Mouse (Mus musculus) G1E (cell line): ENCODE data around the gene Hist1h4k. TPM values are rescaled to one million over a fixed set of nuclear protein-coding genes. Genes with fewer than 3 reads are reported as not detected.

Source experiments
- ATAC-seq: 2 replicates; pipeline ENCODE4 v1.8.0; 2016; ENCODE audit warnings: mild to moderate bottlenecking; ENCODE audit not compliant: insufficient number of reproducible peaks, poor library complexity, low FRiP score, severe bottlenecking; ENCODE audit errors: extremely low read depth
- DNase-seq: peaks from one replicate; pipeline ENCODE4 v3.0.0; 2012; ENCODE audit warnings: low spot score
- H3K27me3 ChIP-seq: 2 replicates; pipeline ENCODE4 v1.6.1; 2012; ENCODE audit warnings: mild to moderate bottlenecking, low read length, inconsistent platforms; ENCODE audit not compliant: insufficient read depth
- H3K36me3 ChIP-seq: replicated peaks from 2 replicates; pipeline ENCODE3; 2012; ENCODE audit warnings: mild to moderate bottlenecking, inconsistent platforms
- H3K4me1 ChIP-seq: 2 replicates; pipeline ENCODE4 v1.6.1; 2012; ENCODE audit warnings: low read depth, low read length, inconsistent platforms, mixed read lengths; ENCODE audit not compliant: insufficient read depth
- H3K4me3 ChIP-seq: 2 replicates; pipeline ENCODE4 v1.5.1; 2012; ENCODE audit warnings: low read depth, mild to moderate bottlenecking, inconsistent platforms, low read length, moderate library complexity, mixed read lengths
- H3K9me3 ChIP-seq: replicated peaks from 2 replicates; pipeline ENCODE4 v1.6.1; 2012; ENCODE audit warnings: inconsistent platforms
- CTCF ChIP-seq: IDR thresholded peaks from 2 replicates; pipeline ENCODE4 v1.5.1; 2012; ENCODE audit warnings: low read depth, low read length, inconsistent platforms, mixed read lengths
- GATA1 ChIP-seq: IDR thresholded peaks from 2 replicates; pipeline ENCODE4 v1.6.1; 2012; ENCODE audit warnings: borderline replicate concordance, low read length, inconsistent platforms, mixed read lengths
- GATA2 ChIP-seq: IDR thresholded peaks from 2 replicates; pipeline ENCODE4 v1.6.1; 2012; ENCODE audit warnings: low read depth, low read length, inconsistent platforms, borderline replicate concordance
- POLR2AphosphoS5 ChIP-seq: IDR thresholded peaks from 2 replicates; pipeline ENCODE4 v1.6.1; 2012; ENCODE audit warnings: low read depth, low read length, inconsistent platforms; ENCODE audit not compliant: insufficient replicate concordance
- TAL1 ChIP-seq: conservative IDR thresholded peaks from 2 replicates; pipeline ENCODE4 v1.6.1; 2012; ENCODE audit warnings: low read depth, low read length, inconsistent platforms, mixed read lengths
- polyA plus RNA-seq: library from polyadenylated mRNA; stranded (reverse); fragments of >175 nt; gene quantifications from 2 replicates; pipeline ENCODE4 v1.2.3, GENCODE M21; 2012
- total RNA-seq, 2 experiments: library from RNA; stranded (forward) in 1 of 2; stranded (reverse) in 1 of 2; fragments of 200-1000 nt in 1 of 2; fragments of >200 nt in 1 of 2; fragmentation: Nextera tagmentation in 1 of 2; gene quantifications; 2 replicates each; pipeline ENCODE4 v1.2.3; 2014 to 2017

Hist1h4k gene
- total and polyA plus RNA-seq, 3 experiments, result 12.1 to 5,364 (median 1,147) TPM

- no peak for ATAC-seq
- Histone ChIP-seq H3K4me1 (peaks cover 7% of the 10 kb centered on the region), H3K4me3 (no peak overlapping the region), H3K9me3 (no peaks in the 10 kb centered on the region), H3K27me3 (peaks cover 4% of the 10 kb centered on the region), H3K36me3 (no peaks in the 10 kb centered on the region)
- TF ChIP-seq POLR2AphosphoS5 (no peak), GATA1 (no peak), CTCF (no peak), GATA2 (no peak), TAL1 (no peak)
- DNase-seq, result no peak
Observed at GRCm38 (mm10) chr13:21706669-21707068, 43.6 kb downstream of the Hist1h4k start.

Other genes with a start within 250 kb of the Hist1h4k start
Only the 20 nearest of the 29 such genes appear.
- gene Olfr1361, start 87.1 kb downstream of the Hist1h4k start, total RNA-seq (2014; fragmentation: Nextera tagmentation), result not detected in 2 replicates
- 0.05 and 0.17 TPM in 2 replicates for gene Olfr1361, start 87.1 kb downstream of the Hist1h4k start, total RNA-seq (2017)
- gene Olfr1361, start 87.1 kb downstream of the Hist1h4k start, polyA plus RNA-seq, result not detected in 2 replicates
- gene Olfr1360, start 73.1 kb downstream of the Hist1h4k start, total RNA-seq (2014; fragmentation: Nextera tagmentation), result not detected in 2 replicates
- gene Olfr1360, start 73.1 kb downstream of the Hist1h4k start, total RNA-seq (2017), result not detected in 2 replicates
- gene Olfr1360, start 73.1 kb downstream of the Hist1h4k start, polyA plus RNA-seq, result not detected in 2 replicates
- gene Olfr1359, start 52.4 kb downstream of the Hist1h4k start, total RNA-seq (2014; fragmentation: Nextera tagmentation), result not detected in 2 replicates
- gene Olfr1359, start 52.4 kb downstream of the Hist1h4k start, total RNA-seq (2017), result 0.12 and 0.22 TPM in 2 replicates
- not detected in 2 replicates for gene Olfr1359, start 52.4 kb downstream of the Hist1h4k start, polyA plus RNA-seq
- 900 and 963 TPM in 2 replicates for gene Hist1h2bl, start 34.4 kb downstream of the Hist1h4k start, total RNA-seq (2014; fragmentation: Nextera tagmentation)
- gene Hist1h2bl, start 34.4 kb downstream of the Hist1h4k start, total RNA-seq (2017), result 1,351 and 1,816 TPM in 2 replicates
- gene Hist1h2bl, start 34.4 kb downstream of the Hist1h4k start, polyA plus RNA-seq, result 2.1 and 8.3 TPM in 2 replicates
- 968 and 989 TPM in 2 replicates for gene Hist1h2ai, start 34.1 kb downstream of the Hist1h4k start, total RNA-seq (2014; fragmentation: Nextera tagmentation)
- 2,644 and 2,651 TPM in 2 replicates for gene Hist1h2ai, start 34.1 kb downstream of the Hist1h4k start, total RNA-seq (2017)
- 2,561 and 4,652 TPM in 2 replicates for gene Hist1h2ai, start 34.1 kb downstream of the Hist1h4k start, polyA plus RNA-seq
- 178 and 383 TPM in 2 replicates for gene Hist1h3h, start 32.8 kb downstream of the Hist1h4k start, total RNA-seq (2014; fragmentation: Nextera tagmentation)
- gene Hist1h3h, start 32.8 kb downstream of the Hist1h4k start, total RNA-seq (2017), result 634 and 1,163 TPM in 2 replicates
- gene Hist1h3h, start 32.8 kb downstream of the Hist1h4k start, polyA plus RNA-seq, result 29.3 and 131 TPM in 2 replicates
- gene Hist1h2bm, start 28.5 kb downstream of the Hist1h4k start, total RNA-seq (2014; fragmentation: Nextera tagmentation), result 170 and 209 TPM in 2 replicates
- gene Hist1h2bm, start 28.5 kb downstream of the Hist1h4k start, total RNA-seq (2017), result 309 and 556 TPM in 2 replicates
- 1.2 and 3.4 TPM in 2 replicates for gene Hist1h2bm, start 28.5 kb downstream of the Hist1h4k start, polyA plus RNA-seq
- 20.2 and 51.9 TPM in 2 replicates for gene Hist1h4j, start 15.4 kb downstream of the Hist1h4k start, total RNA-seq (2014; fragmentation: Nextera tagmentation)
- 121 TPM in 2 replicates for gene Hist1h4j, start 15.4 kb downstream of the Hist1h4k start, total RNA-seq (2017)
- 1.2 and 6.4 TPM in 2 replicates for gene Hist1h4j, start 15.4 kb downstream of the Hist1h4k start, polyA plus RNA-seq
- 1,742 and 2,057 TPM in 2 replicates for gene Hist1h2ak, start 3.3 kb upstream of the Hist1h4k start, total RNA-seq (2014; fragmentation: Nextera tagmentation)
- 1,288 and 1,589 TPM in 2 replicates for gene Hist1h2ak, start 3.3 kb upstream of the Hist1h4k start, total RNA-seq (2017)
- 71.1 and 196 TPM in 2 replicates for gene Hist1h2ak, start 3.3 kb upstream of the Hist1h4k start, polyA plus RNA-seq
- gene Hist1h2bn, start 3.6 kb upstream of the Hist1h4k start, total RNA-seq (2014; fragmentation: Nextera tagmentation), result 350 and 535 TPM in 2 replicates
- gene Hist1h2bn, start 3.6 kb upstream of the Hist1h4k start, total RNA-seq (2017), result 410 and 794 TPM in 2 replicates
- gene Hist1h2bn, start 3.6 kb upstream of the Hist1h4k start, polyA plus RNA-seq, result 0.90 and 0.98 TPM in 2 replicates
- gene Hist1h1b, start 30.1 kb upstream of the Hist1h4k start, total RNA-seq (2014; fragmentation: Nextera tagmentation), result 919 and 956 TPM in 2 replicates
- gene Hist1h1b, start 30.1 kb upstream of the Hist1h4k start, total RNA-seq (2017), result 975 and 1,171 TPM in 2 replicates
- gene Hist1h1b, start 30.1 kb upstream of the Hist1h4k start, polyA plus RNA-seq, result 2.9 and 8.3 TPM in 2 replicates
- gene Hist1h3i, start 32.9 kb upstream of the Hist1h4k start, total RNA-seq (2014; fragmentation: Nextera tagmentation), result 770 and 1,209 TPM in 2 replicates
- 347 and 472 TPM in 2 replicates for gene Hist1h3i, start 32.9 kb upstream of the Hist1h4k start, total RNA-seq (2017)
- 9.7 and 61.6 TPM in 2 replicates for gene Hist1h3i, start 32.9 kb upstream of the Hist1h4k start, polyA plus RNA-seq
- 14.4 and 62.3 TPM in 2 replicates for gene Hist1h2an, start 36.7 kb upstream of the Hist1h4k start, total RNA-seq (2014; fragmentation: Nextera tagmentation)
- gene Hist1h2an, start 36.7 kb upstream of the Hist1h4k start, total RNA-seq (2017), result 76.2 and 144 TPM in 2 replicates
- gene Hist1h2an, start 36.7 kb upstream of the Hist1h4k start, polyA plus RNA-seq, result 18.0 and 48.6 TPM in 2 replicates
- gene Hist1h2bp, start 37.0 kb upstream of the Hist1h4k start, total RNA-seq (2014; fragmentation: Nextera tagmentation), result 88.4 and 192 TPM in 2 replicates
- gene Hist1h2bp, start 37.0 kb upstream of the Hist1h4k start, total RNA-seq (2017), result 55.4 and 77.8 TPM in 2 replicates
- gene Hist1h2bp, start 37.0 kb upstream of the Hist1h4k start, polyA plus RNA-seq, result 6.8 and 18.8 TPM in 2 replicates
- gene Hist1h2bq, start 59.7 kb upstream of the Hist1h4k start, total RNA-seq (2014; fragmentation: Nextera tagmentation), result 1,081 and 1,195 TPM in 2 replicates
- gene Hist1h2bq, start 59.7 kb upstream of the Hist1h4k start, total RNA-seq (2017), result 921 and 1,023 TPM in 2 replicates
- gene Hist1h2bq, start 59.7 kb upstream of the Hist1h4k start, polyA plus RNA-seq, result 5.1 and 26.9 TPM in 2 replicates
- 683 and 1,071 TPM in 2 replicates for gene Hist1h2ao, start 60.0 kb upstream of the Hist1h4k start, total RNA-seq (2014; fragmentation: Nextera tagmentation)
- not detected in 2 replicates for gene Hist1h2ao, start 60.0 kb upstream of the Hist1h4k start, total RNA-seq (2017)
- gene Hist1h2ao, start 60.0 kb upstream of the Hist1h4k start, polyA plus RNA-seq, result 11,503 and 23,832 TPM in 2 replicates
- 95.2 and 203 TPM in 2 replicates for gene Hist1h4m, start 61.2 kb upstream of the Hist1h4k start, total RNA-seq (2014; fragmentation: Nextera tagmentation)
- 16.8 and 94.6 TPM in 2 replicates for gene Hist1h4m, start 61.2 kb upstream of the Hist1h4k start, total RNA-seq (2017)
- gene Hist1h4m, start 61.2 kb upstream of the Hist1h4k start, polyA plus RNA-seq, result 35.5 TPM in 1 of 2 replicates, not detected in the other
- gene Hist1h4n, start 81.7 kb upstream of the Hist1h4k start, total RNA-seq (2014; fragmentation: Nextera tagmentation), result 349 and 456 TPM in 2 replicates
- 3,540 and 3,844 TPM in 2 replicates for gene Hist1h4n, start 81.7 kb upstream of the Hist1h4k start, total RNA-seq (2017)
- gene Hist1h4n, start 81.7 kb upstream of the Hist1h4k start, polyA plus RNA-seq, result 15.7 and 41.0 TPM in 2 replicates
- 653 and 691 TPM in 2 replicates for gene Hist1h2ap, start 83.0 kb upstream of the Hist1h4k start, total RNA-seq (2014; fragmentation: Nextera tagmentation)
- 2,134 and 3,440 TPM in 2 replicates for gene Hist1h2ap, start 83.0 kb upstream of the Hist1h4k start, total RNA-seq (2017)
- gene Hist1h2ap, start 83.0 kb upstream of the Hist1h4k start, polyA plus RNA-seq, result 8,984 and 13,644 TPM in 2 replicates
- 1,040 and 1,147 TPM in 2 replicates for gene Hist1h2br, start 83.2 kb upstream of the Hist1h4k start, total RNA-seq (2014; fragmentation: Nextera tagmentation)
- gene Hist1h2br, start 83.2 kb upstream of the Hist1h4k start, total RNA-seq (2017), result 1,116 and 1,141 TPM in 2 replicates
- 4.6 and 25.4 TPM in 2 replicates for gene Hist1h2br, start 83.2 kb upstream of the Hist1h4k start, polyA plus RNA-seq